Mouse (Mus musculus) left cerebral cortex, adult 9 months (tissue): ENCODE data around the gene Lypla2.

Experiments
- DNase-seq, 2 experiments: peaks; one replicate each; pipeline ENCODE4 v3.0.0; 2022; ENCODE audit warnings: low spot score in 2 of 2

Lypla2 gene

GRCm38 (mm10) chr4:135920304-135921241 is 51.9 kb downstream of the Lypla2 start, which contains the start of gene Fuca1:
Fuca1 (plus strand) TSS chr4:135920735.
- peak; percentile 77 to 96 for DNase-seq

- no peak for DNase-seq
Measured at GRCm38 (mm10) chr4:135919280-135919639, 53.2 kb downstream of the Lypla2 start.

GRCm38 (mm10) chr4:135918635-135919279 is 53.7 kb downstream of the Lypla2 start:
- no peak for DNase-seq
